Mouse (Mus musculus): ENCODE data around the gene Fxyd5.

- TF ChIP-seq POLR2A (IDR thresholded peaks at IDR 0.05; ENCODE audit: borderline replicate concordance, extremely low read depth, insufficient read depth, insufficient read length, poor library complexity, severe bottlenecking) (no peak), CTCF (IDR thresholded peaks at IDR 0.05; ENCODE audit: borderline replicate concordance, extremely low read depth, insufficient read depth, insufficient read length) (no peak)
Measured at GRCm38 (mm10) chr7:31060621-31061010, 18.3 kb upstream of the Fxyd5 start.

All from brain, embryonic 14.5 days (tissue).